Mouse (Mus musculus): ENCODE results near the gene Atp5j.

Atp5j gene

GRCm38 (mm10) chr16:84835441-84835822, at the start of gene Atp5j:
TSS of gene Atp5j (minus strand) at chr16:84835625.
- in situ Hi-C loops (cut with MboI; ENCODE audit: unreplicated experiment in 2 of 2): no loop called here

- in situ Hi-C loops (cut with MboI; ENCODE audit: unreplicated experiment in 2 of 2): no loop called here
These were observed 49.1 kb upstream of the Atp5j start for GRCm38 (mm10) chr16:84884572-84884971.

- in situ Hi-C loops (cut with MboI; ENCODE audit: unreplicated experiment in 2 of 2): no loop called here
These were observed 46.4 kb upstream of the Atp5j start for GRCm38 (mm10) chr16:84881754-84882321.

GRCm38 (mm10) chr16:84881168-84881567, 45.7 kb upstream of the Atp5j start:
- in situ Hi-C loops (cut with MboI; ENCODE audit: unreplicated experiment in 2 of 2): no loop called here

GRCm38 (mm10) chr16:84879146-84879545, 43.7 kb upstream of the Atp5j start:
- in situ Hi-C loops (cut with MboI; ENCODE audit: unreplicated experiment in 2 of 2): loop anchor here (5.0 kb wide), 1 partner anchor 352 kb away; no protein-coding TSS in a partner anchor

GRCm38 (mm10) chr16:84876082-84876481, 40.7 kb upstream of the Atp5j start:
- in situ Hi-C loops (cut with MboI; ENCODE audit: unreplicated experiment in 2 of 2): loop anchor here (5.0 kb wide), 1 partner anchor 349 kb away; no protein-coding TSS in a partner anchor

GRCm38 (mm10) chr16:84875718-84876035, 40.3 kb upstream of the Atp5j start:
- in situ Hi-C loops (cut with MboI; ENCODE audit: unreplicated experiment in 2 of 2): loop anchor here (5.0 kb wide), 1 partner anchor 348 kb away; no protein-coding TSS in a partner anchor

- in situ Hi-C loops (cut with MboI; ENCODE audit: unreplicated experiment in 2 of 2): loop anchor here (5.0 kb wide), 1 partner anchor 348 kb away; no protein-coding TSS in a partner anchor
These were observed 39.7 kb upstream of the Atp5j start for GRCm38 (mm10) chr16:84875012-84875717.

GRCm38 (mm10) chr16:84873805-84874204, 38.4 kb upstream of the Atp5j start:
- in situ Hi-C loops (cut with MboI; ENCODE audit: unreplicated experiment in 2 of 2): no loop called here

- in situ Hi-C loops (cut with MboI; ENCODE audit: unreplicated experiment in 2 of 2): no loop called here
These were observed 29.2 kb upstream of the Atp5j start for GRCm38 (mm10) chr16:84864656-84865055.

GRCm38 (mm10) chr16:84853492-84853891, 18.1 kb upstream of the Atp5j start:
- in situ Hi-C loops (cut with MboI; ENCODE audit: unreplicated experiment in 2 of 2): no loop called here

GRCm38 (mm10) chr16:84838576-84838975, 3.2 kb upstream of the Atp5j start:
- in situ Hi-C loops (cut with MboI; ENCODE audit: unreplicated experiment in 2 of 2): no loop called here

GRCm38 (mm10) chr16:84835823-84836743, 658 bp upstream of the Atp5j start:
- in situ Hi-C loops (cut with MboI; ENCODE audit: unreplicated experiment in 2 of 2): no loop called here

GRCm38 (mm10) chr16:84834745-84835440, 532 bp downstream of the Atp5j start, which contains the start of gene Gabpa:
TSS of gene Gabpa (plus strand) at chr16:84834925.
- in situ Hi-C loops (cut with MboI; ENCODE audit: unreplicated experiment in 2 of 2): loop anchor here (5.0 kb wide), 2 partner anchors 98 to 253 kb away; partner anchors contain the start of gene Mrpl39 (in 2 of the 2)

- in situ Hi-C loops (cut with MboI; ENCODE audit: unreplicated experiment in 2 of 2): loop anchor here (5.0 kb wide), 2 partner anchors 97 to 252 kb away; partner anchors contain the start of gene Mrpl39 (in 2 of the 2)
These were observed 1.1 kb downstream of the Atp5j start for GRCm38 (mm10) chr16:84834344-84834743.

GRCm38 (mm10) chr16:84832736-84833135, 2.7 kb downstream of the Atp5j start:
- in situ Hi-C loops (cut with MboI; ENCODE audit: unreplicated experiment in 2 of 2): loop anchor here (5.0 kb wide), 2 partner anchors 95 to 250 kb away; partner anchors contain the start of gene Mrpl39 (in 2 of the 2)

GRCm38 (mm10) chr16:84831696-84832095, 3.7 kb downstream of the Atp5j start:
- in situ Hi-C loops (cut with MboI; ENCODE audit: unreplicated experiment in 2 of 2): loop anchor here (5.0 kb wide), 2 partner anchors 94 to 249 kb away; partner anchors contain the start of gene Mrpl39 (in 2 of the 2)

GRCm38 (mm10) chr16:84825009-84825408, 10.4 kb downstream of the Atp5j start:
- in situ Hi-C loops (cut with MboI; ENCODE audit: unreplicated experiment in 2 of 2): no loop called here

- in situ Hi-C loops (cut with MboI; ENCODE audit: unreplicated experiment in 2 of 2): no loop called here
These were observed 18.0 kb downstream of the Atp5j start for GRCm38 (mm10) chr16:84817423-84817822.

GRCm38 (mm10) chr16:84814511-84814910, 20.9 kb downstream of the Atp5j start:
- in situ Hi-C loops (cut with MboI; ENCODE audit: unreplicated experiment in 2 of 2): no loop called here
